ENCODE assay signal across 8 mouse cellular contexts in genomic region chr15:85669652-85670175, GRCm38 (mm10).
DNase-seq lines count a peak whose midpoint lies in the region; ATAC-seq and TF ChIP-seq lines count a peak whose summit lies in the region.

No protein-coding gene starts in this region.

- peak; percentile 85 for DNase-seq in adrenal gland, postnatal 25 days
- DNase-seq in fat pad, adult 2 months (ENCODE audit: extremely low read depth, low read depth, low spot score), result peak; percentile 99
- no peak for DNase-seq in c-Kit-positive CD71-positive TER-119-positive erythroid progenitor cells, embryonic 14.5 days (ENCODE audit: low spot score)

- no peak for ATAC-seq in heart, embryonic 11.5 days (replicated peaks; ENCODE audit: insufficient number of reproducible peaks, low FRiP score, low TSS enrichment)
- ATAC-seq in kidney, embryonic 16.5 days (ENCODE audit: low FRiP score, low TSS enrichment), result peak; percentile 55
- no peak for ATAC-seq in liver, embryonic 16.5 days (ENCODE audit: low read depth)
- ATAC-seq in neural tube, embryonic 15.5 days (ENCODE audit: low FRiP score), result peak; percentile 28

- no peaks in the 10 kb centered on the region for H3K4me1 ChIP-seq in ES-Bruce4 (ENCODE audit: control insufficient read depth, insufficient read depth, low read length)
- H3K4me1 ChIP-seq in heart, embryonic 11.5 days (ENCODE audit: control insufficient read depth, insufficient read depth, low read length), result peaks cover 5% of the 10 kb centered on the region; the same call in 1 of the 2 replicates
- H3K4me1 ChIP-seq in kidney, embryonic 16.5 days (ENCODE audit: insufficient read depth, low read length), result peaks cover 39% of the 10 kb centered on the region
- no peaks in the 10 kb centered on the region for H3K4me1 ChIP-seq in liver, embryonic 16.5 days (ENCODE audit: control insufficient read depth, low read depth, low read length)
- H3K4me1 ChIP-seq in neural tube, embryonic 15.5 days, result peaks cover 48% of the 10 kb centered on the region

- peaks cover 5% of the 10 kb centered on the region; the same call in 1 of the 2 replicates for H3K27me3 ChIP-seq in ES-Bruce4 (ENCODE audit: control insufficient read depth, insufficient read depth, low read length, poor library complexity, severe bottlenecking)
- peaks cover 77% of the 10 kb centered on the region for H3K27me3 ChIP-seq in heart, embryonic 11.5 days (ENCODE audit: control insufficient read depth, insufficient read depth, low read length)
- no peaks in the 10 kb centered on the region for H3K27me3 ChIP-seq in kidney, embryonic 16.5 days (ENCODE audit: insufficient read depth, low read length)
- H3K27me3 ChIP-seq in liver, embryonic 16.5 days (ENCODE audit: control insufficient read depth, insufficient read depth, low read depth, low read length), result peaks cover 63% of the 10 kb centered on the region
- H3K27me3 ChIP-seq in neural tube, embryonic 15.5 days (replicated peaks), result no peaks in the 10 kb centered on the region

- H3K9me3 ChIP-seq in ES-Bruce4 (replicated peaks; ENCODE audit: control insufficient read depth, insufficient read depth, low read length, poor library complexity, severe bottlenecking), result no peaks in the 10 kb centered on the region
- H3K9me3 ChIP-seq in heart, embryonic 11.5 days (replicated peaks; ENCODE audit: control insufficient read depth, low read length), result no peaks in the 10 kb centered on the region
- H3K9me3 ChIP-seq in kidney, embryonic 16.5 days (ENCODE audit: low read length), result no peaks in the 10 kb centered on the region
- H3K9me3 ChIP-seq in liver, embryonic 16.5 days (replicated peaks; ENCODE audit: control insufficient read depth, low read length), result no peaks in the 10 kb centered on the region
- no peaks in the 10 kb centered on the region for H3K9me3 ChIP-seq in neural tube, embryonic 15.5 days (replicated peaks)

- peak overlapping the region; percentile 92 for H3K4me3 ChIP-seq in ES-Bruce4 (ENCODE audit: low read depth, low read length)
- H3K4me3 ChIP-seq in heart, embryonic 11.5 days (ENCODE audit: low read depth, low read length), result peak overlapping the region; percentile 78
- H3K4me3 ChIP-seq in kidney, embryonic 16.5 days (ENCODE audit: low read length), result peak overlapping the region; percentile 91
- H3K4me3 ChIP-seq in liver, embryonic 16.5 days (ENCODE audit: low read depth, low read length), result peak overlapping the region; percentile 53; the same call in 1 of the 2 replicates
- peak overlapping the region; percentile 82 for H3K4me3 ChIP-seq in neural tube, embryonic 15.5 days (replicated peaks)

- H3K4me2 ChIP-seq in heart, embryonic 11.5 days, result peak overlapping the region; percentile 93
- H3K4me2 ChIP-seq in kidney, embryonic 16.5 days (replicated peaks; ENCODE audit: low read depth, low read length), result peak overlapping the region; percentile 58
- peak overlapping the region; percentile 55 for H3K4me2 ChIP-seq in liver, embryonic 16.5 days (ENCODE audit: low read depth, low read length)
- H3K4me2 ChIP-seq in neural tube, embryonic 15.5 days, result peak overlapping the region; percentile 87

- TF ChIP-seq CTCF in ES-Bruce4 (IDR thresholded peaks at IDR 0.05; ENCODE audit: low read depth, low read length), result no peak

- no peak for TF ChIP-seq POLR2A in ES-Bruce4 (IDR thresholded peaks at IDR 0.05; ENCODE audit: insufficient read depth, low read length)

- 32% methylated on average over 15 of the region's 15 CpGs for WGBS in heart, embryonic 11.5 days (ENCODE audit: insufficient replicate concordance)
- 25% methylated on average over 15 of the region's 15 CpGs for WGBS in kidney, embryonic 16.5 days
- 41% methylated on average over 15 of the region's 15 CpGs for WGBS in liver, embryonic 16.5 days (ENCODE audit: insufficient replicate concordance)
- WGBS in neural tube, embryonic 15.5 days, result 11% methylated on average over 15 of the region's 15 CpGs

- H3K36me3 ChIP-seq in ES-Bruce4 (ENCODE audit: control insufficient read depth, insufficient read depth, low read length, poor library complexity, severe bottlenecking), result no peaks in the 10 kb centered on the region
- no peaks in the 10 kb centered on the region for H3K36me3 ChIP-seq in heart, embryonic 11.5 days (ENCODE audit: control insufficient read depth, insufficient read depth, low read length)
- peaks cover 6% of the 10 kb centered on the region; the same call in 1 of the 2 replicates for H3K36me3 ChIP-seq in kidney, embryonic 16.5 days (ENCODE audit: insufficient read depth, low read length)
- no peaks in the 10 kb centered on the region for H3K36me3 ChIP-seq in liver, embryonic 16.5 days (ENCODE audit: control insufficient read depth, insufficient read depth)
- no peaks in the 10 kb centered on the region for H3K36me3 ChIP-seq in neural tube, embryonic 15.5 days

- H3K9ac ChIP-seq in ES-Bruce4 (ENCODE audit: low read depth, poor library complexity, severe bottlenecking), result peak overlapping the region; percentile 72
- H3K9ac ChIP-seq in heart, embryonic 11.5 days (ENCODE audit: low read depth, low read length), result peak overlapping the region; percentile 81; the same call in 1 of the 2 replicates
- peak overlapping the region; percentile 99 for H3K9ac ChIP-seq in kidney, embryonic 16.5 days (replicated peaks; ENCODE audit: low read length)
- no peak overlapping the region for H3K9ac ChIP-seq in liver, embryonic 16.5 days (ENCODE audit: low read depth, low read length)
- peak overlapping the region; percentile 93 for H3K9ac ChIP-seq in neural tube, embryonic 15.5 days (replicated peaks)

- H3K27ac ChIP-seq in ES-Bruce4 (ENCODE audit: insufficient read depth, low read length), result no peak overlapping the region
- no peak overlapping the region for H3K27ac ChIP-seq in heart, embryonic 11.5 days (ENCODE audit: low read depth, low read length)
- H3K27ac ChIP-seq in kidney, embryonic 16.5 days (ENCODE audit: low read length), result peak overlapping the region; percentile 98
- H3K27ac ChIP-seq in liver, embryonic 16.5 days (ENCODE audit: low read length), result peak overlapping the region; percentile 50; the same call in 1 of the 2 replicates
- peak overlapping the region; percentile 100 for H3K27ac ChIP-seq in neural tube, embryonic 15.5 days (replicated peaks)

- TF ChIP-seq EP300 in ES-Bruce4 (IDR thresholded peaks at IDR 0.05; ENCODE audit: insufficient read depth, low read depth, low read length), result no peak

Comparison
In these comparisons a context has a peak if more than half of its experiments do, and no peak if none do; other contexts are left out.
1. H3K27ac ChIP-seq: peak in kidney, embryonic 16.5 days (single experiment), liver, embryonic 16.5 days (single experiment) and neural tube, embryonic 15.5 days (single experiment); none in ES-Bruce4 (single experiment) and heart, embryonic 11.5 days (single experiment).
2. ATAC-seq: peak in kidney, embryonic 16.5 days (single experiment) and neural tube, embryonic 15.5 days (single experiment); none in heart, embryonic 11.5 days (single experiment) and liver, embryonic 16.5 days (single experiment).
3. Peak in every context shown above with its lines, with median percentiles within 50 percentile points of each other: H3K4me3 ChIP-seq and H3K4me2 ChIP-seq.